Mouse (Mus musculus): ENCODE measurements at regions not wholly inside any gene's neighbourhood (a gene's known extent, or its start where the extent isn't known, plus 50 kb on each side); places are given as distances from the start of the nearest gene placed in this dataset.

DNA sequence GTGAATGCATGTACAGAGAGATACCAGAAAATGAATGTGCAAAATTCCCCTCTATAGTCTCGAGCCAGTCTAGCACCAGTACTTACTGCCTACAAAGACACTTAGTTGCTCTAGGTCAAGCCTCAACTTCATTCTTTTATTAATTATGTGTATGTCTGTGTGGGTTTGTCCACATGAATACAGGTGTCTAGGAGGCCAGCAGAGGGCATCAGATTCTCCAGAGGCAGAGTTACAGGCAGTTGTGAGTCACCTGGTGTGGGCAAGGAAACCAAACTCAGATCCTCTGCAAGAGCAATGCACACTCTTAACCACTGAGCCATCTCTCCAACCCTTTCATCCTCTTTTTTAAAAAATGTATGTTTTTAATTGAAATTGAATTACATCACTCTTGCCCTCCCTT lies 105.8 kb downstream of the Wscd1 start:
- TF ChIP-seq CTCF (IDR thresholded peaks at IDR 0.05; ENCODE audit: borderline replicate concordance, insufficient read depth, low read depth, low read length) (no peak), POLR2A (IDR thresholded peaks at IDR 0.05; ENCODE audit: borderline replicate concordance, insufficient read depth, low read length) (no peak)

Data from cerebellum, adult 2 months (tissue).